Mouse (Mus musculus): ENCODE measurements at regions not wholly inside any gene's neighbourhood (a gene's known extent, or its start where the extent isn't known, plus 50 kb on each side); places are given as distances from the start of the nearest gene placed in this dataset.

GRCm38 (mm10) chr12:25203371-25204067 lies 106.6 kb upstream of the Id2 start:
- Histone ChIP-seq H3K9ac (ENCODE audit: insufficient read depth, low read depth) (no peak overlapping the region), H3K4me3 (replicated peaks in 1 of 3; ENCODE audit: low read depth in 2 of 3, low read length in 2 of 3, poor library complexity in 1 of 3) (no peak overlapping the region), H3K27me3 (replicated peaks) (peaks cover 3% of the 10 kb centered on the region), H3K36me3 (replicated peaks in 1 of 2; ENCODE audit: control insufficient read depth in 1 of 2, insufficient read depth in 1 of 2, low read length in 1 of 2) (no peaks in the 10 kb centered on the region), H3K27ac (ENCODE audit: insufficient read depth, low read depth) (no peak overlapping the region), H3K4me2 (ENCODE audit: insufficient read depth, low read depth, poor library complexity, severe bottlenecking) (no peak overlapping the region), H3K79me2 (replicated peaks; ENCODE audit: control insufficient read depth, extremely low read depth, insufficient read depth, poor library complexity, severe bottlenecking) (no peaks in the 10 kb centered on the region), H3K9me3 (replicated peaks; ENCODE audit: low read length) (peaks cover 14% of the 10 kb centered on the region), H3K4me1 (ENCODE audit: control insufficient read depth in 1 of 2, insufficient read depth in 2 of 2) (peaks cover 8 to 20% of the 10 kb centered on the region in 2 experiments)
- TF ChIP-seq ELF1 (IDR thresholded peaks at IDR 0.05; ENCODE audit: low read depth, low read length) (no peak), ZMIZ1 (IDR thresholded peaks at IDR 0.05; ENCODE audit: low read depth, low read length) (no peak), ZC3H11A (IDR thresholded peaks at IDR 0.05; ENCODE audit: low read depth, low read length) (no peak)
- in situ Hi-C loops (cut with MboI; ENCODE audit: low pct_ligation_motif_present, low pct_unique_long_range_greater_than_20kb, low sequenced_read_pairs) (loop anchor here (25.0 kb wide), 1 partner anchor 234 kb away; no protein-coding TSS in a partner anchor), dilution Hi-C loops (cut with MboI; ENCODE audit: extremely low pct_ligation_motif_present, extremely low pct_unique_long_range_greater_than_20kb, low sequenced_read_pairs) (no loop called here)
- DNase-seq (ENCODE audit: extremely low read depth), result no peak

GRCm38 (mm10) chr12:25200161-25200560 lies 103.2 kb upstream of the Id2 start:
- H3K4me1 ChIP-seq (ENCODE audit: control insufficient read depth in 1 of 2, insufficient read depth in 2 of 2), result peaks cover 3 to 15% of the 10 kb centered on the region in 2 experiments; a peak in 3 of 4 replicates

GRCm38 (mm10) chr12:25197757-25198156 lies 100.8 kb upstream of the Id2 start:
- no peak overlapping the region for H3K4me2 ChIP-seq (ENCODE audit: insufficient read depth, low read depth, poor library complexity, severe bottlenecking)
- dilution Hi-C loops (cut with MboI; ENCODE audit: extremely low pct_ligation_motif_present, extremely low pct_unique_long_range_greater_than_20kb, low sequenced_read_pairs) (no loop called here), in situ Hi-C loops (cut with MboI; ENCODE audit: low pct_ligation_motif_present, low pct_unique_long_range_greater_than_20kb, low sequenced_read_pairs) (no loop called here)
- no peak for DNase-seq (ENCODE audit: extremely low read depth)
- peaks cover 3 to 10% of the 10 kb centered on the region in 2 experiments; a peak in 3 of 4 replicates for H3K4me1 ChIP-seq (ENCODE audit: control insufficient read depth in 1 of 2, insufficient read depth in 2 of 2)
- peaks cover 14% of the 10 kb centered on the region for H3K9me3 ChIP-seq (replicated peaks; ENCODE audit: low read length)
- no peak overlapping the region for H3K4me3 ChIP-seq (replicated peaks in 1 of 3; ENCODE audit: low read depth in 2 of 3, low read length in 2 of 3, poor library complexity in 1 of 3)
- H3K9ac ChIP-seq (ENCODE audit: insufficient read depth, low read depth), result no peak overlapping the region
- peaks cover 34% of the 10 kb centered on the region for H3K27me3 ChIP-seq (replicated peaks)
- TF ChIP-seq ZMIZ1 (IDR thresholded peaks at IDR 0.05; ENCODE audit: low read depth, low read length) (no peak), UBTF (IDR thresholded peaks at IDR 0.05; ENCODE audit: low read depth, low read length) (no peak), ZC3H11A (IDR thresholded peaks at IDR 0.05; ENCODE audit: low read depth, low read length) (no peak), MAFK (IDR thresholded peaks at IDR 0.05; ENCODE audit: insufficient replicate concordance, low read length) (peak; percentile 81)
- no peak overlapping the region for H3K27ac ChIP-seq (ENCODE audit: insufficient read depth, low read depth)
- H3K79me2 ChIP-seq (replicated peaks; ENCODE audit: control insufficient read depth, extremely low read depth, insufficient read depth, poor library complexity, severe bottlenecking), result no peaks in the 10 kb centered on the region
- H3K36me3 ChIP-seq (replicated peaks in 1 of 2; ENCODE audit: control insufficient read depth in 1 of 2, insufficient read depth in 1 of 2, low read length in 1 of 2), result no peaks in the 10 kb centered on the region

More at GRCm38 (mm10) chr12:25200161-25200560, 103.2 kb upstream of the Id2 start:
- H3K9me3 ChIP-seq (replicated peaks; ENCODE audit: low read length), result peaks cover 14% of the 10 kb centered on the region
- no peak for DNase-seq (ENCODE audit: extremely low read depth)
- dilution Hi-C loops (cut with MboI; ENCODE audit: extremely low pct_ligation_motif_present, extremely low pct_unique_long_range_greater_than_20kb, low sequenced_read_pairs) (no loop called here), in situ Hi-C loops (cut with MboI; ENCODE audit: low pct_ligation_motif_present, low pct_unique_long_range_greater_than_20kb, low sequenced_read_pairs) (loop anchor here (25.0 kb wide), 1 partner anchor 237 kb away; no protein-coding TSS in a partner anchor)
- no peak overlapping the region for H3K4me2 ChIP-seq (ENCODE audit: insufficient read depth, low read depth, poor library complexity, severe bottlenecking)
- peaks cover 21% of the 10 kb centered on the region for H3K27me3 ChIP-seq (replicated peaks)
- no peak for TF ChIP-seq CTCF (conservative IDR thresholded peaks at IDR 0.05 in 1 of 2, IDR thresholded peaks at IDR 0.05 in 1 of 2; ENCODE audit: low read depth in 2 of 2, low read length in 2 of 2)
- H3K27ac ChIP-seq (ENCODE audit: insufficient read depth, low read depth), result no peak overlapping the region
- H3K9ac ChIP-seq (ENCODE audit: insufficient read depth, low read depth), result no peak overlapping the region
- no peaks in the 10 kb centered on the region for H3K79me2 ChIP-seq (replicated peaks; ENCODE audit: control insufficient read depth, extremely low read depth, insufficient read depth, poor library complexity, severe bottlenecking)
- H3K36me3 ChIP-seq (replicated peaks in 1 of 2; ENCODE audit: control insufficient read depth in 1 of 2, insufficient read depth in 1 of 2, low read length in 1 of 2), result no peaks in the 10 kb centered on the region
- H3K4me3 ChIP-seq (replicated peaks in 1 of 3; ENCODE audit: low read depth in 2 of 3, low read length in 2 of 3, poor library complexity in 1 of 3), result no peak overlapping the region
